Mouse (Mus musculus): ENCODE data around the gene Rrad.
"Not testable (repeated sequence)": the region's sequence is repeated elsewhere in the genome, so short reads cannot be mapped to it uniquely, and the experiment has no call there.

Gene Rrad

GRCm38 (mm10) chr8:104630981-104631663 is at the start of gene Rrad:
Rrad (minus strand) TSS chr8:104631327.
- DNase-seq (ENCODE audit: low read depth, low spot score), result no peak

DNA sequence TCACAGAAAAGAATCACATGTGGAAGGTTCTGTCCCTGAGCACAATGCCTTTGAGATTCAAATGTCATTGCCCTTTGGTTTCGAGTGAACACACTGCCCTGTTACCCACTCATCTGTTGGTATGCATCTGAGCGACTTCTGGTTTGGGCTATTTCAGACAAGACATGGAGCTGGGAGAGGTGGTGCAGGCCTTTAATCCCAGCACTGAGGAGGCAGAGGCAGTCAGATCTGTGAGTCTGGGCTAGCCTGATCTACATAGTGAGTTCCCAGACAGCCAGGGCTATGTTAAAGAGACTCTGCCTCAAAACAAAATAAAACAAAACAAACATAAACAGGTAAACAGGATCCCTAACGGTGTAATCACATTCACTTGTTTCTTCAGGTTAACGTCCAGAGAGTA is 24.5 kb upstream of the Rrad start:
- no peak for DNase-seq (ENCODE audit: low read depth, low spot score)

- DNase-seq (ENCODE audit: low read depth, low spot score), result peak; percentile 56
Observed at GRCm38 (mm10) chr8:104654984-104655383, 23.9 kb upstream of the Rrad start.

- not testable (repeated sequence) for DNase-seq (ENCODE audit: low read depth, low spot score)
Observed at GRCm38 (mm10) chr8:104644187-104644586, 13.1 kb upstream of the Rrad start.

GRCm38 (mm10) chr8:104642324-104642654 is 11.2 kb upstream of the Rrad start:
- no peak for DNase-seq (ENCODE audit: low read depth, low spot score)

DNA sequence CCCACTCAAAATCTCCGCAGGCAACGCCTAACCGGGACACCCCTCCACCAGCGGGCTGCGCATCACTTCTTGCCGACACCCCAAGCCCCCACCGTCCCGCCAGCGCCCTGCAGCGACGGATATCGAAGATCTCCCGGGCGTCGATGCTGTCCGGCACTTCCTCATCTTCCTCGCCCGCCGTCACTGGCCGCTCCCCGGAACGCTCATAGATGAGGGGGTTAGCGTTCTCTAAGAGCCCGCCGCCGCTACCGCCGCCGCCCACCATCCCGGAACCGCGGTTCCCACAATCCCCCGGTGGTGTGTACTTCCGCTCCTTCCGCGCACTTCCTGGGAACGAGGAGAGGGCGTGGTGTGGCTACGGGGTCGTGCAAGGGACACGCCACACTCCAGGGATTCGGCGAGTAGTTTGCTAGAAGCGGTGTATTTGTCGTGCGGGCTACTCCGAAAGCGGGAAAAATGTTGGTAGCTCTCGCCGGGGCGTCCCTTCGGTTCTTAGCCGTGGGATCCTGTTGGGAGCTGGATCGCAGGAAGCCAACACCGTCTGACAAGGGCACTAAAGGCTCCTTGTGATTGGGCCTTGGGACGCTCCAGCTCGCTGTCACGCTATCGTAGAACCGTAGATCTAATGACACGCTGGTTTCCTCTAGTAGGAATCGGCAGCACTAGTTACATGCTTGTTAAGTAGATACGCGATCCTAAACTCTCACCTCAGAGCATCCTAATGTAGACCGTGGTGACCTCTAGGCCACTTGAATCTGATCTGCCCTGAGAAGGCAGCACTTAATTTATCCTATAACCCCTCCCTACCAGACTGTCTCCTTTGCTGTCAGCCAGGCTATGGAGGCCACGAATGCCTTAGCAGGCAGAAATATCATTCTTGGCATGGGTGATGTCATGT is 10.5 kb upstream of the Rrad start, which contains the start of gene Ciao2b:
TSS of gene Ciao2b (minus strand) at position 540 of the 898 bp plus-strand sequence.
- peak; percentile 65 for DNase-seq (ENCODE audit: low read depth, low spot score)

- DNase-seq (ENCODE audit: low read depth, low spot score), result no peak
Observed at GRCm38 (mm10) chr8:104640831-104641370, 9.8 kb upstream of the Rrad start.

DNA sequence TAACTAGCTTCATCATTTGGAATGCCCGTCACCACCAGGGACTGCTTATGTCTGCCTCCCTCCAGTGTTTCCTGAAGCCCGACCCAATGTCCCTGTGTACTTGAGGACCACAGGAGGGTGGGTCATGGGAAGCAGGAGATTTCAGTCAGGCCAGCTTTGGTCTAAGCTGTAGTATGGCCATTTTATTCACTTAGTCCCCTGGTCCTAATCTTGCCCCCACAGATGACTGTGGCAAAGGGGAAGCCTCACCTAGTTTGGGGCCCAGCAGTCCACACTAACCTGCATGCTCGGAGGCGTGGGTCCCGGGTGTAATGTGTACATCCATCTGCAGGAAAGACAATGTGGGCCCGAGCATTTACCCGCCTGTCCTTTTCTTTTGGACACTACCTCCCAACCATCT is 9.1 kb upstream of the Rrad start:
- no peak for DNase-seq (ENCODE audit: low read depth, low spot score)

- no peak for DNase-seq (ENCODE audit: low read depth, low spot score)
Observed at GRCm38 (mm10) chr8:104638010-104638409, 6.9 kb upstream of the Rrad start.

- DNase-seq (ENCODE audit: low read depth, low spot score), result no peak
Observed at GRCm38 (mm10) chr8:104635004-104635710, 4.0 kb upstream of the Rrad start.

DNA sequence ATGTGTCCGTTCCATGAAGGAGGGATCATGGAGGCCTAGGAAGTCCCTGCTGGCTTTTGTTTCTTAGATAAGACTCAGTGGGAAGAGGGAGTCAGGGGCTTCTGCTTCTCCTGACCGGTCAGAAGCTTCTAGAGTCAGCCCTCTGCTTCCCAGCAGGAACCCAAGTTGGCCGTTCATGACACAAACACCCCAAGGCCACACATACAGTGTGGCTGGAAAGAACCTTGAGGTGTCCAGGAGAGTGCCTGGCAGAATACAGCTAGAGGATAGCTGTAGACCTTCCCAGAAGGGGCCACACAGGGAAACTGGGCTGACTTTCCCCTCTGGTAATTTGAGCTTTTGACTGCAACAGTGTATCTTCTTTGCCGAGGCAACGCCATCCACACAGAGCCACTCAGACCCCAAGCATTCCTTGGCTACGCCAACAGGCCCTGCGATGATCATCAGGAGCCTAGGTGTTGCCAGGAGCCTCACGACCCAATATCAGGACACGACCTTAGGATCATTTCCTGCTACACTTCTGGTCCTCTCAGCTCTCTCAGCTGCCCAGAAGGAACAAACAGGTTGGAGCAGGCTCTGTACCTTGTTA is 2.1 kb upstream of the Rrad start:
- no peak for DNase-seq (ENCODE audit: low read depth, low spot score)

DNA sequence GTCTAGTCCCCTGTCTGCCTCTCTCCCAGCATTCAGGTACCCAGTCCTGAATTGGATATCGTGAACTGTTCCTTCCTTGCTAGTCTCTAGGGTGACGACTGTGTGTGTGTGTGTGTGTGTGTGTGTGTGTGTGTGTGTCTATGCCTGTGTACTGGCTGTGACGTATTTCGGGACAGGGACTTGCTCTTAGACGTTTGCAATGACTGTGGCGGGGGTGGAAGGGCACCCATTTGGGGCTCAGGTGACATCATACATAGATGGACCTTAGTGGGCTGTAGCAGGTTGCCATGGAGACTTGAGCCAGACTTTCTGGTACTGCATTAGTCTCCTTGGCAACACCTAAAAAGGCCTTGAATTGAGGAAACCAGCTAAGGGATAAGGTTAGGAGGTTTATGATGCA is 1.4 kb upstream of the Rrad start:
- DNase-seq (ENCODE audit: low read depth, low spot score), result no peak

GRCm38 (mm10) chr8:104631975-104632374 is 848 bp upstream of the Rrad start:
- no peak for DNase-seq (ENCODE audit: low read depth, low spot score)

GRCm38 (mm10) chr8:104630574-104630973 is 553 bp downstream of the Rrad start:
- DNase-seq (ENCODE audit: low read depth, low spot score), result no peak

DNA sequence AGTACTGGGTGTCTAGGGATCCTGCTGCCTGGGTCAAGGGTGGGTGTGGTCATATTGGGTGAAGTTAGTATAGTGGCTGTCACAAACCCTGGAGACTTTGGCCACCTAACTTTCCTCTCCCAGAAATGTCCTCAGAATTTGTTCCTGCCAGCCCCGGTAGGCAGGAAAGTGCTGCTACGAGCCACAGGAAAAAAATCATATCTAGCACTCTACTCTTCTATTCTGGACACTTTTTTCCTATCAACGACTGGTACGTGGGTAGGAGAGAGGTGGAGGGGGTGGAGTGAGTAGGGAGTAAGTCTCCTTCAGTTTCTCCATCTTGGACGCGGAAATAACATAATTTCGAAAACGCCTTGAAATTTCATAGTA is 1.0 kb downstream of the Rrad start:
- DNase-seq (ENCODE audit: low read depth, low spot score), result no peak

DNA sequence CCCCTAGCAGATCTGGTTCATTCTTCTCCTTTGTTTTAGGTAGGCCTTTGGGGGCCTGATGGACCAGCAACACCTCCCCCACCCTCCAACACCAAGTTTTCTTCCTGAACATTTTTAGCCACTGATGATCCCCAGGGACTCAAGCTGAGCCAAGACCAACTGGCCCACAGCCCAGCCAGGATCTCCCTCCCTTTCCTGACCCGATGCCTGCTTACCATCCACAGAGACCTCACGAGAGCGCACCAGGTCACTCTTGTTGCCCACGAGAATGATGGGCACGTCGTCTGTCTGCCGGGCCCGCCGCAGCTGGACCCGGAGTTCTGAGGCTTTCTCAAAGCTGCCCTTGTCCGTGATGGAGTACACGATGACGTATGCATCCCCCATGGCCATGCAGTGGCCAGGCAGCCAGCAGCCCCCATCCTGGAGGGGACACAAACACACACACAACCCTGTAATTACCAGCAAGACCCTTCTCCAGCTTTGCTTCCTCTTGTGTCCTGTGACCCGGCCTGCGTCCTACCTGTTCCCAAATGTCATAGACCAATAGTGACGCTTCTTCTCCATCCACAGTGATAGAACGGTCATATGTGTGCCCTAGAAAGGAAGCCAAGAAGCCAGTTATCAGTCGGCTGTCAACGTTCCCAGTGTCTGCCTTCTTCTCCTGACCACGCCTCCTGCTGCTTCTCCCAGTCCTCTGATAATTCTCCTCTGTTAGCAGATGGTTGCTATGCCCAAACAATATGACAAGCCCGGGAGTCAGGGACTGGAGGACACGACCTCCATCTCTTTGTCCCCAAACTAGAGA is 1.6 kb downstream of the Rrad start:
- no peak for DNase-seq (ENCODE audit: low read depth, low spot score)

DNA sequence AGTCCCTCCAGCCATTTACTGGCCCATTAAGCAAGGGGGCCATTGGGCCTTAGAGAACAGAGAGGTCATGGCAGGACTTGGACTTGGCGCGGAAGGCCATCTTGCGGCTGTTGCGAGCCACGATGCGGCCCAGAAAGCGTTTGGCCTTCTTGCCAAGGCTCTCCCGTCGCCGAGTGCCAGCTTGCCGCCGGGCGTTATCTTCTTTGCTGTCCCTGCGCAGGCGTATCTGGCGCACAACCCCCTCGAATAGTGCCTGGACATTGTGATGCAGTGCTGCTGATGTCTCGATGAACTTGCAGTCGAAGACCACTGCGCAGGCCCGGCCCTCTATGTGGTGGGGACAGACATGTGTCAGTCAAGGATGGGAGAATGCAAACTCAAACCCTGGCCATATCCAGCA is 2.7 kb downstream of the Rrad start:
- DNase-seq (ENCODE audit: low read depth, low spot score), result no peak

DNA sequence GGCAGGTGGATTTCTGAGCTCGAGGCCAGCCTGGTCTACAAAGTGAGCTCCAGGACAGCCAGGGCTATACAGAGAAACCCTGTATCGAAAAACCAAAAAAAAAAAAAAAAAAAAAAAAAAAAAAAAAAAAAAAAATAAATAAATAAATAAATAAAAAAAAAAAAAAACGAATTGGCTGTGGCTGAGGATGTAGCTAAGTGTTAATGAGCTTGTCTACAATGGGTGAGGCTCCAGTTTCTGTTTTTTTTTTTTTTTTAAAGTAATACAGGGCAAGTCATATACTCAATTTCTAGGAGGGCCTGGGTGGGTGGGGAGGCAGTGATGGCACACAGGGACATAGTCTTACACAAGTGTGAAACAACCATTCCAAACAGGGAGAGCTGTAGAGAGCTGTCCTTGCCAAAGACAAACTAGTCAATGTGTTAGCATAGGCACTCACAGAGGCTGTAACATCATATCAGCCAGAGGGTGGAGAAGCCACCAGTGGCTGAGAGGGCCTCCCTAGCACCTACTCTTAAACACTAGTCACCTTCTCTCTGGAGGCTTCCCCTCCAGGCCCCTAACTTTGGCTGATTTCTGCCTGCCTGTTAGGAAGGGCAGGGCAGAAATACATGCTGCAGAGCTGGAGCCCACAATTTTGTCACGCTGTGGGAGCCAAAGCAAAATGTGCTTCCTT is 3.9 kb downstream of the Rrad start:
- no peak for DNase-seq (ENCODE audit: low read depth, low spot score)

DNA sequence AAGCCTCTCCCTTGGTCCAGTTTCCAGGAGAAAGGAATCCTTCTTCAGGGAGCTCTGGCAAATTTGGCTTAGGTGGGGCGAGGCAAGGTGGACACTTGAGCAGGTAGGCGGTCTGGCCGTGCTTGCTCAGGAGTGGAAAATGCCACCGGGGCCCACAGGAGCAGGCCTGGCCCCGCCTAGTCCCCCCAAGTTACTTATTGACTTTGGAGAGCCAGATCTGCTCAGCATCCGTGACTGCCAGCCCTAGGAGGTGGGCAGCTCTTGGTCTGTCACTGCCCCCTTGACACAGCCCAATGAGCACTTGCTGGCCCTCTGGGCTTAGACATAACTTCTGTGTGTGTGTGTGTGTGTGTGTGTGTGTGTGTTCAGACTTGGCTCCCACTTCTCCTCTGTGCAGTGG is 7.0 kb downstream of the Rrad start, which contains the start of gene Cdh16:
TSS of gene Cdh16 (minus strand) at position 236 of the 400 bp plus-strand sequence.
- no peak for DNase-seq (ENCODE audit: low read depth, low spot score)

DNA sequence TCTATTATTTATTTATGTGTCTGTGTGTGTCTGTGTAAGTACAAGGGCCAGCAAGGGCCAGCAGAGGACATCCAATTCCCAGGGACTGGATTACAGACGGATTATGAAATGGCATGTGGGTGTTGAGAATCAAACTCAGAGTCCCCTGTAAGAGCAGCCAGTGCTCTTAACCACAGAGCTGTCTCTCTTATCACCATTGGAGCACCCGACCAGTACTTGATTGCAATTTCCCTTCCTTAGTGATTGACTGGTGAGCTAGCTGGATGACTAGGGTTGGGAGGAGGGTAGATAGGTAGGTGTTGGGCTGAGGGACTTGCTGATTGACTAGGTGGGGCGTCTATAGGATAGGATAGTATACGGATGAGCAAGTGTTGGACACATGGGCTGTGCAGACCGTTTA is 10.4 kb downstream of the Rrad start:
- no peak for DNase-seq (ENCODE audit: low read depth, low spot score)

Data from c-Kit-negative CD71-positive TER-119-positive erythroid progenitor cells, embryonic 14.5 days (primary cell).